ENCODE assay signal across 7 mouse cellular contexts in genomic region chr10:96480453-96481324, GRCm38 (mm10).
DNase-seq lines count a peak whose midpoint lies in the region; ATAC-seq lines count a peak whose summit lies in the region.

No protein-coding gene starts in this region.

- DNase-seq in cerebellum, postnatal 10 days: peak; percentile 49 to 62
- DNase-seq in frontal cortex, postnatal 25 days (ENCODE audit: low spot score in 2 of 2): peak; percentile 9 to 31
- DNase-seq in left cerebral cortex, postnatal 25 days (ENCODE audit: low spot score in 2 of 2): peak; percentile 26 to 70
- peak; percentile 55 for DNase-seq in right cerebral cortex, postnatal 25 days
- no peak for DNase-seq in ovary, postnatal 36 days (ENCODE audit: low spot score)
- no peak for DNase-seq in heart, postnatal 25 days (ENCODE audit: low spot score)

- ATAC-seq in cerebellum, adult (ENCODE audit: insufficient number of reproducible peaks, low FRiP score, low TSS enrichment): peak; percentile 61

- intact Hi-C loops in left cerebral cortex, postnatal 25 days (cut with DNase I): loop anchor here (5.0 kb wide), 1 partner anchor 137 kb away; the partner anchor contains the start of gene Btg1
- intact Hi-C loops in heart, postnatal 25 days (cut with DNase I): no loop called here

Comparison
In these comparisons a context has a peak if more than half of its experiments do, and no peak if none do; other contexts are left out.
1. DNase-seq: peak in cerebellum, postnatal 10 days (2 of 2), frontal cortex, postnatal 25 days (2 of 2), left cerebral cortex, postnatal 25 days (2 of 2) and right cerebral cortex, postnatal 25 days (single experiment); none in ovary, postnatal 36 days (single experiment) and heart, postnatal 25 days (single experiment).